Mouse (Mus musculus) bone marrow, adult 2 months (tissue): Measurements from ENCODE around the gene Cryba1.

Experiments
- CTCF ChIP-seq: fragments of 200-500 bp; IDR thresholded peaks from 2 replicates; pipeline ENCODE4 v1.5.1; 2011; ENCODE audit warnings: low read length, control low read depth; ENCODE audit not compliant: control insufficient read depth, insufficient read depth
- POLR2A ChIP-seq: fragments of 200-500 bp; IDR thresholded peaks from 2 replicates; pipeline ENCODE4 v1.6.1; 2011; ENCODE audit warnings: low read depth, mild to moderate bottlenecking, control low read depth, low read length, borderline replicate concordance; ENCODE audit not compliant: control insufficient read depth

DNA sequence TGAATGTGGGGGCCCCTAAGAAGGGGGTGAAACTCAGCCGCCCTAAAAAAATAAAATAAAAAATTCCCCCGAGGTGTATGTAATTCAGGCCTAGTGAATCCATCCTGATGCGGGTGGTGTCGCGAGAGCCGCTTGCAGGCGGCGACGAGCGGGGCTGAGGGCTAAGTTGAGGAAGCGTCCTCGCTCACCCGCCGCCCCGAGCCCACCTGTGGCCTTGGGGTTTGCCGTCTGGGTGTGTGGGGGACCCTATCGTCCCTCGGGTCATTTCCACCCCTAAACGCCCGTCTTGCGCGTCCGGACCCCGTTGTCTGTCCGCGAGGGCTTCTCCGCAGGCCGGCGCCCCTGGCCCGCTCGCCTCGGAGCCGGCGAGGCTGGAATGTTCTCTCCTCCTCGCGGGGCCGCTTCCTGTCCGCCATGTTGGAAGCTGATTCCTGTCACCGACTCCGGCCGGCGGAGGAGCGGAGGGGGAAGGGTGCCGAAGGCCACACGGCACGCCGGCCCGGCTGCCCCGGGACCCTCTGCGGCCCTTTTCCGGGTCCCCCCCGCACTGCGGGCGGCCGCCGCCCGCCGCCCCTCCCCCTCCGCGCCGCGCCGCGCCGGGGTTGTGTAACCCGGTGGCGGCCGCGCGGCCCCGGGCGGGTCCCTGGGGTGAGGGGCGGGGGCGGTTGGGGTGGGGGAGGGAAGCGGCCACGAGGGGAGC lies 38.1 kb downstream of the Cryba1 start:
- no peak for TF ChIP-seq CTCF
- peak; percentile 57; the same call in 1 of the 2 replicates for TF ChIP-seq POLR2A
